Mouse (Mus musculus) lung, postnatal 0 days (tissue): Measurements from ENCODE around the gene Fbxo3. TPM values are rescaled to one million over a fixed set of nuclear protein-coding genes. Genes with fewer than 3 reads are reported as not detected.
A peak's percentile ranks its signal among the peaks of the same experiment; 100 is the strongest.
"Not testable (repeated sequence)": the region's sequence is repeated elsewhere in the genome, so short reads cannot be mapped to it uniquely, and the experiment has no call there.

Source experiments
- ATAC-seq: fragments of 200-750 bp; cut with Nextera tagmentation; 2 replicates; pipeline ENCODE4 v1.8.0; 2017; ENCODE audit warnings: moderate library complexity
- DNase-seq: peaks from one replicate; pipeline ENCODE4 v3.0.0-alpha.2; 2016; ENCODE audit warnings: low spot score
- H3K27ac ChIP-seq: fragments of 300-500 bp; sonication (generic); 2 replicates; pipeline ENCODE4 v1.5.1; 2014; ENCODE audit warnings: antibody characterized with exemption, mild to moderate bottlenecking, low read length, mixed read lengths
- H3K27me3 ChIP-seq: fragments of 300-500 bp; sonication (generic); replicated peaks from 2 replicates; pipeline ENCODE4 v1.6.1; 2014; ENCODE audit warnings: low read length, mixed read lengths; ENCODE audit not compliant: insufficient read depth
- H3K36me3 ChIP-seq: fragments of 300-500 bp; sonication (generic); 2 replicates; pipeline ENCODE4 v1.6.1; 2014; ENCODE audit warnings: low read length, mixed read lengths; ENCODE audit not compliant: insufficient read depth
- H3K4me1 ChIP-seq: fragments of 300-500 bp; sonication (generic); 2 replicates; pipeline ENCODE4 v1.6.1; 2014; ENCODE audit warnings: antibody characterized with exemption, low read depth, low read length, mixed read lengths; ENCODE audit not compliant: insufficient read depth
- H3K4me2 ChIP-seq: fragments of 300-500 bp; sonication (generic); replicated peaks from 2 replicates; pipeline ENCODE4 v1.6.1; 2014; ENCODE audit warnings: low read depth, mild to moderate bottlenecking, low read length, moderate library complexity, mixed read lengths
- H3K4me3 ChIP-seq: fragments of 300-500 bp; sonication (generic); 2 replicates; pipeline ENCODE4 v1.5.1; 2014; ENCODE audit warnings: low read depth, low read length
- H3K9ac ChIP-seq: fragments of 300-500 bp; sonication (generic); replicated peaks from 2 replicates; pipeline ENCODE4 v1.6.1; 2014; ENCODE audit warnings: low read depth, mild to moderate bottlenecking
- H3K9me3 ChIP-seq: fragments of 300-500 bp; sonication (generic); 2 replicates; pipeline ENCODE4 v1.6.1; 2016; ENCODE audit warnings: low read length, mixed read lengths
- CTCF ChIP-seq: IDR thresholded peaks from 2 replicates; pipeline ENCODE4 v1.5.1; 2016; ENCODE audit warnings: antibody characterized with exemption, mild to moderate bottlenecking
- EP300 ChIP-seq: IDR thresholded peaks from 2 replicates; pipeline ENCODE4 v1.6.1; 2016; ENCODE audit warnings: antibody characterized with exemption, mild to moderate bottlenecking, control low read depth
- WGBS: fragments of 180-500 bp; shearing (Covaris S2); extraction: QIAGEN DNeasy Blood & Tissue Kit; methylation state at CpG from one replicate; pipeline ENCODE4 v1.1.7; 2014; 5-methylcytosine and 5-hydroxymethylcytosine counted together
- polyA plus RNA-seq: library from polyadenylated mRNA; unstranded; fragments of >200 nt; fragmentation: Nextera tagmentation; extraction: Ambion mirVana; gene quantifications from 2 replicates; pipeline ENCODE4 v1.2.1, GENCODE M21; 2015

The Fbxo3 gene
- polyA plus RNA-seq = 38.3 and 40.9 TPM in 2 replicates

DNA sequence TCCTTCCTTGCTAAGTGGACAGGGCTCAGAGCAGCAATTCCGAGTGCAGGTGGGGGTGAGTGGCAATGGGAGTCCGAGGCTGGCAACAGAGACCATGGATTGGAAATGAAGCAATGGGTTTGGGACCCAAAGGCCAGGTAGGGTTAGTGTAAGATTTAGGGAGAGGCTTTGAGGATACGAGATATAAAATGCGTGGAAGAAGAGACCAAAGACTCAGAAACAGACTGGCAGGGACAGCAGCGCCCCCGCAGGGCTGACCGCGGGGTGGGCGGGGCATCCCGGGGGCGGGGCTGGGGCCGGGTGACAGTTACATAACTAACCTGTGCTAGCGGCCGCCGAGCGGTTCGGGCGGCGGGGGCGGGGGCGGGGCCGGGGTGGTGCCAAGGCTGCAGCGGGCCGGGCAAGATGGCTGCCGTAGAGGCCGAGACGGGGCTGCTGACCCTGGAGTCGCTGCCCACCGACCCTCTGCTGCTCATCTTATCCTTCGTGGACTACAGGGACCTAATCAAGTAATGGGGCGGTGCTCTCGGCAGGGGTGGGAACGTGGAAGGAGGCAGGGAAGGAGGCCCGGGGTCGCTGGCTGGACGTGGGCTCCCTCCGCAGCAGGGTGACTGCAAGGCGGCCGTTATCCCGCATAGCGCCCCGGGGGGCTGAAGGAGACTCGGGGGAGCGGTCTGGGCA, at the start of gene Fbxo3:
Fbxo3 (plus strand) TSS at position 264 of the 681 bp plus-strand sequence.
- Histone ChIP-seq H3K27me3 (no peaks in the 10 kb centered on the region), H3K9me3 (no peaks in the 10 kb centered on the region), H3K9ac (peak within 1 kb of the TSS; percentile 97), H3K27ac (peak within 1 kb of the TSS; percentile 81), H3K4me2 (peak within 1 kb of the TSS; percentile 81), H3K4me1 (peaks cover 7% of the 10 kb centered on the region; the same call in 1 of the 2 replicates), H3K36me3 (peaks cover 4% of the 10 kb centered on the region; the same call in 1 of the 2 replicates), H3K4me3 (peak within 1 kb of the TSS; percentile 84)
- ATAC-seq (peak; percentile 98), DNase-seq (peak; percentile 88)
- TF ChIP-seq EP300 = no peak
- TF ChIP-seq CTCF = peak; percentile 52
- WGBS = 0% methylated on average over 20 of the region's 44 CpGs

DNA sequence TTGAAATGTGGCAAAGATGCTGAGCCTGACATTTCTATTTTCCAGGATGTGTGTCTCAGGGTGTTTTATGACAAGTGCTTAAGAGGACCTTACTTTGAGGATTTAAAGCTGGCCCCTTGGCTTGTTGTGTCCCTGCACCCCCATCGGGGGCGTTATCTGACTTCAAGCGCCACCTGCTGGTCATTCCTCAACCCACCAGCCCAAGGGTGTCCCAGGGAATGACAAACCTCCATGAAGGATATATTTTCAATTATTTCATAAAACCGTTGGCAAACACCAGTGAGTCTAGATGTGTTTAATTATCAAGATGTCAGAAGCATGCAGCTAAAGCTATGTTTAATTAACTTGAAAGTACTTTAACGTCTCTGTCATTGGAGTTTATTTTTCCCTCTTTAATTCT, 45.3 kb upstream of the Fbxo3 start:
- ATAC-seq (peak; percentile 70), DNase-seq (peak; percentile 79)
- Histone ChIP-seq H3K4me1 (no peaks in the 10 kb centered on the region), H3K27ac (no peak overlapping the region), H3K4me3 (no peak overlapping the region), H3K4me2 (no peak overlapping the region), H3K9me3 (no peaks in the 10 kb centered on the region), H3K36me3 (no peaks in the 10 kb centered on the region), H3K27me3 (no peaks in the 10 kb centered on the region), H3K9ac (no peak overlapping the region)
- WGBS = 5% methylated on average over 5 of the region's 5 CpGs
- no peak for TF ChIP-seq EP300
- TF ChIP-seq CTCF = peak; percentile 92

DNA sequence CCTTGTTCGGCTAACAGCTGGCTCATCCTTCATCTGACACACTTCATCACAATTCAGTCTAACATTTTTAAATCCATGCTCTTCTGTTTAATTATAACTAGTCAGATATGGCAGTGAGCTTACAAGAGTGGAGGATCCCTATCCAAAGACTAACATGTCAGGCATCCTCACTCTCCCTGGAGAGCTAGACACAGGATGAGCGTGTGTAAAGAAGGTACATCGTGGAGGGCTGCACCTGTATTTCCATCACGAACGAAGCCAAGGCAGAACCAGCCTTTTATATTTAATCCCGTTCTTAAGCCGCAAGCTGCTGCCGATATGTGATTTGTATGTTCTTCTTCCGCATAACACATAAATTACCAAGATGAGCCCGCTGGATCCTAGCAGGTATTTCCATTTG, 44.4 kb upstream of the Fbxo3 start:
- no peaks in the 10 kb centered on the region for H3K36me3 ChIP-seq
- H3K27ac ChIP-seq = no peak overlapping the region
- no peak overlapping the region for H3K9ac ChIP-seq
- TF ChIP-seq EP300 (no peak), CTCF (no peak)
- H3K4me1 ChIP-seq = no peaks in the 10 kb centered on the region
- H3K4me3 ChIP-seq = no peak overlapping the region
- DNase-seq (no peak), ATAC-seq (no peak)
- H3K9me3 ChIP-seq = no peaks in the 10 kb centered on the region
- WGBS = 89% methylated on average over 10 of the region's 10 CpGs
- no peaks in the 10 kb centered on the region for H3K27me3 ChIP-seq
- no peak overlapping the region for H3K4me2 ChIP-seq

DNA sequence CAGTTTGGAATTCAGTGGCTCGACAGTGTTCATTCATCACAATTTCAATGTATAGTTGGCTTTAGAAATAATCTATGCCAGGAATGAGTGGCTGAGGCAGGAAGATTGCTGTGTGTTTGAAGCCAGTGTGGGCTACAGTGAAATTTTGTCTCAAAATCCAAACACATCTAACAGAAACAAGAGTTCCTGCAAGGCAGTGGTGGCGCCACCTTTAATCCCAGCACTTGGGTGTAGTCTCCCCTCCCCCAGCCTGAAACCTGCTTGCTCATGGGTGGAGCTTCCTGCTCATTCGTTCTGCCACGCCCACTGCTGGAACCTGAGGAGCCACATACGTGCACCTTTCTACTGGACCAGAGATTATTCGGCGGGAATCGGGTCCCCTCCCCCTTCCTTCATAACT, 39.9 kb upstream of the Fbxo3 start:
- not testable (repeated sequence) for H3K27ac ChIP-seq, DNase-seq, ATAC-seq, H3K4me3 ChIP-seq, H3K4me1 ChIP-seq, H3K36me3 ChIP-seq, H3K4me2 ChIP-seq, H3K9me3 ChIP-seq, H3K27me3 ChIP-seq, H3K9ac ChIP-seq
- WGBS = 52% methylated on average over 4 of the region's 8 CpGs

DNA sequence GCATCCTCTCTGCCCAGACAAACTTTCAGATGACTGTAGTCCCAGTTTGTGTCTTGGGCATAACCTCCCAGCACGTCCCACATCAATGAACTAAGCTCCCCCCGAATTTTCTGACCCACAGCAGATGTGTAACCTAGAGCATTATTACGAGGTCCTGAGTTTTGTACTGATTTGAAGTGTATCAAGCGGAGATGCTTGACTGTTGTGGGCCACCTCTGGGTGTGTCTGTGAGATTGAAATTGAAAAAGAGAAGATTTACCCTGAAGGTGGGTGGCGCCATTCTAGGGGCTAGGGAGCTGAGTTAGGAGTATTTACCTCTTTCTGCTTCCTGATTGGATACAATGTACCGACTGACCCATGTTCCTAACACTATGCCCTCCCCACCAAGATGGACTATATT, 37.8 kb upstream of the Fbxo3 start:
- Histone ChIP-seq H3K9me3 (no peaks in the 10 kb centered on the region), H3K27ac (no peak overlapping the region), H3K4me2 (no peak overlapping the region), H3K9ac (no peak overlapping the region), H3K36me3 (no peaks in the 10 kb centered on the region), H3K27me3 (no peaks in the 10 kb centered on the region), H3K4me1 (no peaks in the 10 kb centered on the region), H3K4me3 (no peak overlapping the region)
- ATAC-seq (no peak), DNase-seq (no peak)
- 81% methylated on average over 6 of the region's 6 CpGs for WGBS
- TF ChIP-seq CTCF = no peak
- no peak for TF ChIP-seq EP300

DNA sequence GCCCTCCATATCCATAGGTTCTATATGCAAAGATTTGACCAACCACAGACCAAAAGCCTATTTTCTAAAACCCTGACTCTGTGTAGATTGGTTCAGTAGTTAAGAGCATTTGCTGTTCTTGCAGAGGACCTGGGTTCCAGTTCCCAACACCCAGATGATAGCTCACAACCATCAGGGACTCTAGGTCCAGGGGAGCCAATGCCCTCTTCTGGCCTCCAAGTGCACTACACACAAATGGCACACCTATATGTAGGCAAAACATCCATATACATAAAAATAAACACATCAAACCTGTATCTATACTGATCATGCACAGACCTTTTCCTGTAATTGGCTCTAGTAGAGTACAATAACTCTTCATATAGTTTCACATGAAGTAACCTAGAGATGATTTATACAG, 36.2 kb upstream of the Fbxo3 start:
- Histone ChIP-seq H3K4me2 (no peak overlapping the region), H3K4me3 (no peak overlapping the region), H3K36me3 (no peaks in the 10 kb centered on the region), H3K9me3 (no peaks in the 10 kb centered on the region), H3K27me3 (no peaks in the 10 kb centered on the region), H3K9ac (no peak overlapping the region), H3K4me1 (no peaks in the 10 kb centered on the region), H3K27ac (no peak overlapping the region)
- ATAC-seq (no peak), DNase-seq (no peak)
- TF ChIP-seq CTCF = no peak
- no peak for TF ChIP-seq EP300

DNA sequence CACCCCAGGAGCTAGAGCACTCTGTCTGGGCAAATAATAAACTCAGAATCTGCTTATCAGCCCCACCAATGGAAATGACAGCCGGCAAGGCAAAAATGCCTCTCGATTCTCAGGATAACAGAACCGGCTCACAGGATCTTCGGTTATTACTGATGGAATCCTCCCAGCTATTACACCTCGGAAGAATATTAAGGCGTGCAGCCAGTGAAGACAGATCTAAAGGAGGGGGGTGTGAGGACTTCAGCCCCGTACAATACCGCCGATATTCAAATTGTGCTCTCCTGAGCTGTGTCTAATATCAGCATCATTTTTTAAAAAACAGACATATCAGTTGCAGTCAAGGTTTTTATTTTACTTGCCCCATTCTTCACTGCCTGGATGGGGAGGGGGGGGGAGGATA, 35.4 kb upstream of the Fbxo3 start:
- no peaks in the 10 kb centered on the region for H3K36me3 ChIP-seq
- ATAC-seq = no peak
- H3K4me3 ChIP-seq = no peak overlapping the region
- H3K9me3 ChIP-seq = no peaks in the 10 kb centered on the region
- no peak for DNase-seq
- H3K27ac ChIP-seq = no peak overlapping the region
- no peak overlapping the region for H3K4me2 ChIP-seq
- TF ChIP-seq EP300 (no peak), CTCF (no peak)
- 67% methylated on average over 9 of the region's 9 CpGs for WGBS
- no peak overlapping the region for H3K9ac ChIP-seq
- no peaks in the 10 kb centered on the region for H3K27me3 ChIP-seq
- H3K4me1 ChIP-seq = no peaks in the 10 kb centered on the region
